Mouse (Mus musculus): Measurements from ENCODE around the gene Ptprj.

The Ptprj gene

DNA sequence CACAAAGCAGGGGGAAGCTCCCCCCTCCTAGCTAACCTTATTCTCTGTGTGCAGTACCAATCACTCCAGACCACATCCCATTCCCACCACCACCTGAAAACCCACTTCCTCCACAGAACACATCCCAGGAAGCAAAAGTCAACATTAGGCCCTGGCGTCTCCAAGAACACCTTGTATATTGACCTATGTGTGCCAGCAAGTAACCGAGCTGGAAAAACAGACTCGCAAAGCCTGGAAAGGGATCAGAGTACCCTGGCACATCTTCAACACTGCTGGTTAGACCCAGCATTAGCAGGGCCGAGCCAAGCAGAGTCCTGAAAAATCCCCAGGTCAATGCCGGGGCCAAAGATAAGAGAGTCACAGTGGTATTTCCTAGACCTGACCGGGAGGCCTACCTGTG, 58.0 kb downstream of the Ptprj start:
- DNase-seq (ENCODE audit: low read depth, low spot score) = no peak

DNA sequence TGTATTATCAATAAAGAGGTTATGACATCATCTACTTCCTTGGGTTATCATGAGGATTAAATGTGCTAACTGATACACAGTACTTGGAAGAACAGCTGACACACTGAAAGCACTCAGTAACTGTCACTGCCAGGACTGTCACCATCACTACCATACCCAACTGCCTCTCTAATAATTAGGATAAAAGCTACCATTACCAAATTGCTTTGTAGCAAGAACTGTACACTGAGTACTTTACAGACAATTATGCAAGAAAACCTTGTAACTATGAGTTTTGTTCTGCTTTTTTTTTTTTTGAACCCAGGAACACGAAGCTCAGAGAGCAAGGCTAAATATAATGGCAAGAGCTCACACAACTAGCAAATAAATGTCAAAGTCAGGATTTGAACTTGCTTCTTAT, 58.5 kb downstream of the Ptprj start:
- DNase-seq (ENCODE audit: low read depth, low spot score) = no peak

DNA sequence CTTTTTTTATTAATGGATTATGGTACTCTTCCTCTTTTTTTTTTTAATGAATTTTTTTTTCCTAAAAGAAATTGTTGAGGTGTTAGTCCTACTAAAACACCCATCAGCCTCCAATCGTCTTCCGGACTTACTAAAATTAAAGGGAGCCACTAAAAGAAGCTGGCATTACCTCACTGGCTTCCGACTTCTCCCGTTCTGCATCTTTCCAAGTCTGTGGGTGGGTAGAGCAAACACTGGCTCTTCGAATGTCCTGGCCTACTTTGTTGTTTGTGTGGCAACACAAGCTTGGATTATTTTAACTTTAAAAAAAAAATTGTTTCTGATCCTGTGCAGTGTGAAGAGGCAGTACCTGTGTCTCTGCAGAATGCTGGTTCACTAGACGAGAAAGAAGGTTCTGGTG, 62.2 kb downstream of the Ptprj start:
- DNase-seq (ENCODE audit: low read depth, low spot score) = no peak

DNA sequence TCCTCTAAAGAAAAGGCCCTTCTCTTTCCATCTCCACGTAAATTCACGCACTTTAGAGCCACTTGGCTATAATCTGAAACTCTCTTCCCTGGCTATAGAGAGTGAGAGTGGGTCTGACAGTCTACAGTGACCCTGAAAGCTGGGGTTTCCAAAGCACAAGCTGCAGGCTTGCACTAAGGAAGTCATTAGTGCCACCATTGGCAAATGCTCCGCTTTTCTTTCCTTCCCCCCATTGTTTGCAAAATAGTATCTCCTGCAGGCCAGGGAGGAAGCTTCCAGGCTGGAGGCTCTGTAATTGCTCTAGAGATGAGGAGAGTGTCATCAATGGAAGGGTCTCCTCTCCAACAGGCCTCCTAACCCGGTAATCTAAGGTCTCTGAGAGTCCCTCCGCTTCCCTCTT, 65.5 kb downstream of the Ptprj start:
- DNase-seq (ENCODE audit: low read depth, low spot score) = no peak

DNA sequence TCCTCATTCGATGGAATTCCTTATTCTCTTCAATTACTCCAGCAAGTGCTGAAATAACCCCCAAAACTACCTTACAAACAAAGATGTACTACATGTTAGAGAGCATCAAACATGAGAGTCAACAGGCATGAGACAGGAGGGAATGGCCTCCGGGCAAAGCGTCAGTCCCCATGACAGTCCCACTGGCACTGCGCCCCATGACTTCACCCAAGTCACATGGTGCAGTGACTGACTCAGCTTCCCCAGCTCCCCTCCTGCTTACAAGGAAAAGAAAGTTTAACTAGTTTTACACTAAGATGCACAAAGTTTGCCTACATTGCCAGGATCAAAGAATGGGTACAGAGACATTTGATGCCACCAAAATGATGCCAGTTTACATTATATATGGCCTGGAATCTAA, 71.2 kb downstream of the Ptprj start:
- DNase-seq (ENCODE audit: low read depth, low spot score) = no peak

DNA sequence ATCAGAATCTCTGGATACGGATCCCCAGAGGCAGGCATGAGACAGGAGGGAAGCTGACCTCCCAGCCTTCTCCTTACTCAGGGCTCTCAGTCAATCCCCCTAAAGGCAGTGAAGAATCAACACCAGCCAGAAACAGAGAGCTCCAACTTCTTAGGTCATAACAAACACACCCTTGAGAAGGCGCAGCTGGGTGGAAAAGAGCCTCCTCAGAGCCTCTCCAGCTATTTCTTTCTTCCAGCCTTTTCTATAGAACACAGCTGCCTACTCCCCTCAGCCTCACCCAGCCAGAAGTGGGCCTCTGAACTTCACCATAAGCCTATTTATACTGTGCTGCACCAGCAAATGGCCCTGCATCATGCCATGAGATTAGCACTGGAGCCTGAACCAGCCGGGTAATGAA, 74.3 kb downstream of the Ptprj start:
- DNase-seq (ENCODE audit: low read depth, low spot score) = no peak

DNA sequence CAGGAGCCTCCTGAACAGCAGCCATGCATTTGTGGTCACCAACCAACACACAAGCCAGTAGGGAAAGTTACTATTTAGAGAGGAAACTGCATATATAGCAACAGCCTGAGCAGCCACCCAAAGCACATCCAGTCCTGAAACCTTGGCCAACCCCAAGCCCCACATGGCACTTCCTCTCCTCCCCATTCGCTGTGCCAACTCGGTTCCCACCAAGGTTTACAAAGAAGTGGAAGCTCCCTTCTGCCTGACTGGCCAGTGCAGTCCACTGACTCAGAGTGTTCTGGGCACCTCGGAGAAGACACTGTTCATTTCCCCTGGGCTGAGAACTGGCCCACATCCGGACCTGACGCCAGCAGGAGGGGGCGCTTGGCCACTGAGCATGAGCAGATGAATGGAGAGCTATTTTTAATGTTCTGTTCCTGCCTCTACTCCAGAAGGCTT, 75.7 kb downstream of the Ptprj start:
- no peak for DNase-seq (ENCODE audit: low read depth, low spot score)

DNA sequence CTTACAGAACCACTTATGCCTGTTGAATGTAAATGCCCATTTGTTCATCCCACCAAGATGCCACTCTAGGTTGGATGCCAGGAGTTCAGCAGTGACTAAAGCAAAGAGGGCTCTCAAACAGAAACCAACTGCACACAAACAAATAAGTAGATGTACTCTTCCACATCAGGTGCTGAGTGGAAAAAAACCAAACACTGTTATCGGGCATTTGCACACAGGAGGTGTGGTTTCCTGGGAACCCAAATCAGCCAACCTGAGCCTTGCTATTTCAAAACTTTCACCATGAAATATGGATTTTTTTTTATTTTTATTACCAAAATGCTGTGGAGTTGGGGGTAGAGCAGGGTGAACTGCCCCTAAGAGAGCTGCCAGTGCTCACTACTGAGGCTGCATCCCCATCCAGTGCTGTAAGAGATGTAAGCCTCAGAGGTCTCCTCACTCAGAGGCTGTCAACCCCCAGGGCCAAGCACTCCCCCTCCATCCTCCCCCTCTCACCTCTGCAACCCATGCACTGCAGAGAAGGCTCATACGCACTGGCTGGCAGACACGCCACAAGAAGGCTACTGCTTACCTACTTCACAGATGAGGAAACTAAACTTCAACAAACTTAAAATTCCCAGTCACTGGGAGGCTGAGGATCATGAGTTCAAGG, 77.1 kb downstream of the Ptprj start:
- DNase-seq (ENCODE audit: low read depth, low spot score) = no peak

DNA sequence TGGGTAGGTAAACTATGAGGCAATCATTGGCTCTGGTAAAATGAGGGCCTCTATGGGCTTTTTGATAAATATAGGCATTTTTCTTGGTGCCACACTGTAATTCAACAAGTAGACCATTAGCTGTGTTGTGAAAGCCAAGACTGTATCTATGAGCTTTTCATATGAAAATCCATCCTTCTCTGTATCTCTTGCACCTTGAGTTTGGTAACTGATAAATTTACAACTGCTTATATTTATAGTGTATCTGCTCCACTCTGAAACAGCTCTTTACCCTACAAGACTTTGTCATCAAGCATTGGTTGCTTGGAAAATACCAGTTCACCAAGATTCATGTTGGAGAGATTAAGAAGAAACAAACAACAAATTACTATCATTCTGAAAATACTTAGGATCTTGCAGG, 77.7 kb downstream of the Ptprj start:
- DNase-seq (ENCODE audit: low read depth, low spot score) = no peak

DNA sequence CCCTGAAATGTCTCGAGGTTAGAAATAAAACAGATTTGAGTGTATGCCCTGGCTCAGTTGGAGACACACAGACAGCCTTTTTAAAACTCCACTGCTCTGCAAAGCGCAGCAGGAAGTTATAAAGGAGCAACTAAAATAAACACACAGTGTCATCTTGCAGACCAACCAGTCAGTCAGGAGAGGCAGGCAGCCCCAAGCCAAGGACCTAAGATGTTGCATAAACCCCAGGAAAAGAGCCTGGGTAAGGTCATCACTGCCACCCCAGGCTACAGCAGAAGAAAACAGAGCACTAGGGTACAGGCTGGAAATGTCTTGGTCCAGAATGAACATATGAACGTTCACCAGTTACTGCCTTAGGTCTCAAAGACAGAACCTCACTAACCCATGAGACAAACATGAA, 78.7 kb downstream of the Ptprj start:
- DNase-seq (ENCODE audit: low read depth, low spot score) = no peak

DNA sequence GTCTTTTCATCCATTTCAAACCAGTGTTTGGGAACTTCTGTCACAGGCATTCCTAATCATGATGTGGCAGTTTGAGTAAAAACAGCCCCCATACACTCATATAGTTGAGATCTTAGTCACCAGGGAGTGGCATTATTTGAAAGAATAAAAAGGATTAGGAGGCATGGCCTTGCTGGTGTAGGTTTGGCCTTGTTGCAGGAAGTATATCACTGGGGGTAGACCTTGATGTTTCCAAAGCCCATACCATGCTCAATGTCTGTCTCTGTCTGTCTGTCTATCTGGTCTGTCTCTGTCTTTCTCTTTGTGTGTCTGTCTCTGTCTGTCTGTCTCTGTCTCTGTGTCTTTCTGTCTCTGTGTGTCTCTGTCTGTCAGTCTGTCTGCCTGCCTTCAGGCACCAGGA, 79.6 kb downstream of the Ptprj start:
- no peak for DNase-seq (ENCODE audit: low read depth, low spot score)

DNA sequence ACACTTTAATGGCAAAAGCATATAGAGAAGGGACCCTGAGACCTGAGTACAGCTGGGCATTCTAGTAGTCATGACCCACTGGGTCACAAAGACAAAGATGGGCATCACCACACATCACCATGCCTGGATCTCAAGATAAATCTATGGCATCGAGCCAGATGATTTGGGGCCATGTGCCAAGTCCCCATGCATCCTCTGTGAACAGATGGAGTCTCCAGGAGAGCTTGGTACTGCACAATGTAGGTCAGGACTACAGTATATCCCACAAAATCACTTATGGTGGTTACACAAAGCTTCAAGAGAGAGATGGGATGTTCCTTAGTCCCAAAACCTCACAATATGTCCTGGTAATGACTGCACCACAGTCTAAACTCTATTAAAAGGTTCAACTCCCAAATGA, 81.4 kb downstream of the Ptprj start:
- DNase-seq (ENCODE audit: low read depth, low spot score) = no peak

DNA sequence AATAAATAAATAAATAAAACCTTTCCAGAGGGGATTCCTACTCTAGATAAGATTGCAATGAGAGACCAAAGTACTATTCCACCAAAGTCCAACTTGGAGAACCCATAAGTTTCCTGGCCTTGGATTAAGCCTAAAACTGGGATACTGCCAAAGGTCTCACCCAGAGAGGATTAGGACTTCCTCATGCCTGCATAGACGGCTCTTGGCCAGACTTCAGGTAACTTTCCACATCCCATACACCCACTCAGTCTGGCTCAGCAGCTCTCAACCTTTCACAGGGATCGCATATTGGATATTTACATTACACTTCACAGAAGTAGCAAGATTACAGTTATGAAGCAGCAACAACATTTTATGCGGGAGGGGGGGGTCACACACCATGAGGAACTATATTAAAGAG, 82.9 kb downstream of the Ptprj start:
- no peak for DNase-seq (ENCODE audit: low read depth, low spot score)

DNA sequence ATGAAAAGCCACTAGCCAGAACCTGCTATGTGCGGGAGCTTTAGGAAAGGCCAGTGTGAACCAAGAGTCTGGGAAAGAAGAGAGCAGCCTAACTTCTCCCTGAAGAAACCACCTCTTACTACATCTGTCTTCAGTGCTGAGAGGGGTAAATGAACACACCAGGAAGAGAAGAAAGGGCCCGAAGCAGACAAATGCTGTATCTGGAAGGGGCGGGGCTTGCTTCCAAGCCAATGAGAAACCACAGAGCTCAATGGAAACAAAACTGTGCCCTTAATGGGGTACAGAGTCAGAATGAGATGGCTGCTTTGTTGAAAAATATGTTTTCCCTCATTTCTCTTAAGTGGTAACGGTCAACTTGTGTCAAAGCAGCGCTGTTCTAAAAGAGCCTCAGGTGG, 83.8 kb downstream of the Ptprj start:
- DNase-seq (ENCODE audit: low read depth, low spot score) = no peak

DNA sequence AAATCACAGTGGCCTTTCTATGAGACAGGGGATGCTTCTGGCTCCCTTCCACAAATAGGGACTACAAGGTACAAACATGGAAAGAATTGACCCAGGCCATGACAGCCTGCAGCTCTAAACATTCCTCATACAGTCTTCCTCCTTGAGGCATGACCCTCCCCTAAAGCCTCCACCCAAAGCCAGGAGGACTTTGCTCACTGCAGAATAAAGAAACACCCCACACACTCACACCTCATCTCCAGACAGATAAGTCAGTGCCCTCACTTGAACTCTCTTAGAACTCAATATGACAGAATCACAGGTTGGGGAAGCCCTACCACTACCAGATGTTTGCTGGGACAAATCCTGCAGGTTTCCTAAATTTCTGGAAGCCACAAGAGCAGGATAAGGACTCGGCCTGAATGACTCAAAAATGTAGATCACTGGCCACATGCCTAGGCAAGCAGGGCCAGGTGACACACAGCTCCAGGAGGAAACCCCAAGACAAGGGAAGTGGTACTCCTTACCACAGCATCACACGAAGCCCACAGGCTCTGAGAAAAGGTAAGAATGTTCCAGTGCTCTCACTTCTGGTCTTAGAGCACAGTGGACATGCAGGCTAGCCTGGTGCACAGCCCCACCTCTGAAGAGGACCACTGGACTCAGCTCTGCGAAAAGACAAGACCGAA, 84.3 kb downstream of the Ptprj start:
- DNase-seq (ENCODE audit: low read depth, low spot score) = no peak

DNA sequence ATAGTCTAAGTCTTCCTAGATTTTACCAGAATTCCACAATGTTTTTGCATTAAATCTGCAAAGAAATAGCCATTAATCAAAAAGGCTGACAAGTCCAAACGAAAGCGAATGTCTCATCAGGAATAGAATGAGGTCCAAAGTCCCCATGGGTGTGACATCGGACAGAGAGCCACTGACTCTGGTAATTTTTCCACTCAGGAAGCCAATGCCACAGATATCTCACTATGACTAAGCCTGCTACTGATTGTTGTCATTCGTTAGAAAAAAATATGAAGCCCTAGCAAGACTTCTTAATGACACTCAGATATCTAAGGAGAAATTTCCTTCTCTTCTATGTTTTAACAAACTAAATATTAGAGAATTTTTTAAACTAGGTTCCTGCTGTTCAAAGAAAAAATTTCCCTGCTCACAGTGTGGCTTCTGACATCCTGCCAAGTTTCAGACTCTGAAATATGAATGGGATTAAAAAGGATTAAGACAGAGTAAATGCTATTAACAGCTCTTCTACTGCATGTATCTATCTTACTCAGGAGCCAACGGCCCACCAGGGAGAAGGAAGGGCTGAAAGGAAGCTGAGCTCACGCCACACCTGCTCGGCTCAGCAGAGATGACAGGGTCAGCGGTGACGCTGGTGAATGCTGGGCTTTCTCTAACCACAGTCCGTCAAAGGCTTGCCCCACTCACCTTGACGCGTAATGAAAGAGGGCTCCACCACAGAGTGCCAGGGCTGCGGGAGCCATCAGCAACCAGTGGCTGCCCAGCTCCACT, 90.0 kb downstream of the Ptprj start:
- no peak for DNase-seq (ENCODE audit: low read depth, low spot score)

DNA sequence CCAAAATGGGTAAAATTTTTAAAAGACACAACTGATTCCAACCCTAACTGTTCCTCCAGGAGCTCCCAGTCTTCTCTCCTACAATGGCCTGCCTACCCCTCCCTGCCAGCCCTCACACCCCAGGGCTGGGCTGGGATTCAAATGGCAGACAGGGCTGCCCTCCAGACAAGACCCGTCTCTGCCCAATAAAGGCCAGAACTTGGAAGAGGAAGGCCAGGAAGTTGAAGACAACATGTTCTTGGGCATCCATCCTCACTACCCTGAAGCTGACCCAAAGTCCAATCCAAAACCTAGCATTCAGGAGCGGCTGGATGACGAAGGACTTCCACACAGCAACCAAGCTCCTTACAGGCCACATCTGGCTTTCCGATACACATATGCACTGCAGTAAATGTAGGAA, 90.6 kb downstream of the Ptprj start:
- no peak for DNase-seq (ENCODE audit: low read depth, low spot score)

DNA sequence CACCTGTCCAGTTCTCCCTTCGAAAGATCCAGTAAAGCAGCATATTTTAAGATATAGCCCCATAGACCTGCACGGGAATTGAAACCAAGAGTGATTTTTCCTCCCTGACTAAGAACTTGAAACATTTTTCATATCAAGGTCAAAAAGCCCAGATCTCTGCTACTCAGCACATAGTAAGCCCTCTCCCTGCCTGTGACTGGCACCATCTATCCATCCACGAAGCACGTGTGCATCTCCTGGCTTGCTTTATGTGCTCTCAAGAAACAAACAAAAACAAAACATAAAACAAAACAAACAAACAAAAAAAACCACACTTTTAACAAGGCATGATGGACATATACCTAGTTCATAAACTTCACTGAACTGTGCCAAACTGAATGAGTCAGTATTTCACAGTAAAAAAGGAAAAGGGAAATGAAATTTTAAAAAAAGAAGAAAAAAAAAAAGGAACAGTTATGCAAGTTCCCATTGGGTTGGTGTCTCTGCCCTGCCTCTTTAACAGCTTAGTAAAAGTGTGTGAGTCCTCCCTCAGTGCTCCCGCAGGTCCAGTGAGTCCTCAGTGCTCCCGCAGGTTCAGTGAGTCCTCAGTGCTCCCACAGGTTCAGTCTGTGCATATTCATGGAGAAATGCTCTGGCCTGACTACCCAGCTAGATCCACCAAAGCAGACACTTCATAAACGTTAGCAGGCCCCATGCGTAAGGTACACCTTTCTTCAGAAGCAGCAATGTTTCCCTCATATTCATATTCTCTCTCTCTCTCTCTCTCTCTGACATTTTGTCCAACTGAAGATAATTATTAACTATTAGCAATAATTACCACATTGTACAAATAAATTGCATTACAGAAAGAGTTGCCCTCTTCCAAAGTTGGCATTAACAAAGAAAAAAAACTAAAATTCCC, 91.5 kb downstream of the Ptprj start:
- DNase-seq (ENCODE audit: low read depth, low spot score) = no peak

DNA sequence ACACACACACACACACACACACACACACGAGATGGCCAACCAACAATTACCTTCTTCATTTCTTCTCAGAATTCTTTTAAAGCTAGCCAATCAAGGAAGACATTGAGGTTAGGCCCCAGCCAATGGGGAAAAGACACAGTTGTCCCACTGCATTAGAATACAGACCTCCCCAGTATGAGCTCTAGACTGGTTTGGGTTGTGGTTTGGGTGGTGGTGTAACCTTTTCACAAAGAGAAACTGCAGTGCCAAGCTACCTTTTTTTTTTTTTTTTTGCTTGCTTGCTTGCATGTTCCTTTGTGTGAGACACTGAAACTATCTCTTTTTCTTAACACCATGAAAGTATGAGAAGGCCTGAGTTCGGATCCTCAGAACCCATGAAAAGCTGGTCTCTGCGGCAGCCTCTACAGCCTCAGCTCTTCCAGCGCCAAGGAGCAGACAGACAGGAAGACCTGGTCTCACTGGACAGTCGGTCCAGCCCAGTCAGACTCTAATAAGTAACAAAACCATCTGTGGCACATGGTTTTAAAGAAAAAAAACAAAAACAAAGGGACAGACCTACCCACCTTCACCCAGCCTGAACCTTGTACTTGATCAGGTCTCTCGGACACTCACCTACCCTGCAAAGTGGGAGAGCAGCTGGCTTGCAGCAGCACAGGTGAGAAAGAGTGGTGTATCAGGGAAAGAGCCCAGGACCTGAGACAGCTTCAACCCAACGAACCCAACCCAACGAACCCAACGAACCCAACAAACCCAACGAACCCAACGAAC, 92.8 kb downstream of the Ptprj start:
- no peak for DNase-seq (ENCODE audit: low read depth, low spot score)

DNA sequence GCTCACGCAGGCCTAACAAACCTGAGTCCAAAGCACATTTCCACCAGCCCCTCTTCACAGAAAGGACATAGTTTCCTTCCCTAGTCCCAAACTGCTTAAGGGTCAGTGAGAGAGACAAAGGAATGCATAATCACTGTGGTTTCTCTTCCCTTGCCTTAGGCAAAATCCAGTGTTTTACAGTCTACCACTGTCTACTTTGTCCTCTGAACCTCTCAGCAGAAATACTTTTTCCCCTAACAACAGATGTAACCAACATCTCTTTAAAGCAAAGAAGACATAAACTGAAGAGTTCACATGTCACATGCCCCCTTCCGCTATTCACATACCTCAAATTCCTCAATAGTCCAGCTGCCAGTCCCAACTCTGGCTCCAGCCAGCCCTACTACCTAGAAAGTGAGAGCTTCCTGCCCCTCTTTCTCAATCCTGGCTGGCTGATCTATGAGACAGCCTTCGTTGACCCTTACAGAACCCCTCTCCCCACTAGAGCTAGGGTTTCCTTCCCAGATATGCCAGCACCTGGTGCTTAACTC, 94.2 kb downstream of the Ptprj start:
- DNase-seq (ENCODE audit: low read depth, low spot score) = peak; percentile 77

DNA sequence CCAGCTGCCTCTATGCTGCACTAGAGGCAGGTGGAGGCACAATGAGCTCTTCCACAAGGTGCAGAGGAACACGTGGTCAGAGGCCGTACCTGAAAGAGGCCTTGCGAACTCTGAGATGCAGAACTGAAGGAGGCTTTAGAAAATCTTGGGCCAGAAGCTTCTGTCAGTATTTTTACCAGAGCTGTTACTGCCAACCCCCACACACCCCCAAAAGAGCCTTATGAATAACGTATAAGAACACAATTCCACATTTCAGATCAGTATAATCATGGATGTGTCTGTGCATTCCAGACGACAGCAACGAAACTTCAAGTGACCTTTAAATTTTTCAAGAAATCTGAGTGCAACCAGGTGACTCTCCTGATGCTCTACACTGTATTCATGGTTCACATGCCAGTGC, 98.9 kb downstream of the Ptprj start:
- DNase-seq (ENCODE audit: low read depth, low spot score) = no peak
